Mouse (Mus musculus): Measurements from ENCODE around the gene Piezo1.

The Piezo1 gene

GRCm38 (mm10) chr8:122548331-122548730, 2.8 kb downstream of the Piezo1 start:
- in situ Hi-C loops (cut with MboI; ENCODE audit: unreplicated experiment in 2 of 2), result loop anchor here (5.0 kb wide), 2 partner anchors 46 to 106 kb away; partner anchors contain the start of gene Mvd (in 1 of the 2)

GRCm38 (mm10) chr8:122547815-122548214, 3.3 kb downstream of the Piezo1 start:
- in situ Hi-C loops (cut with MboI; ENCODE audit: unreplicated experiment in 2 of 2), result loop anchor here (5.0 kb wide), 2 partner anchors 46 to 106 kb away; partner anchors contain the start of gene Mvd (in 1 of the 2)

- in situ Hi-C loops (cut with MboI; ENCODE audit: unreplicated experiment in 2 of 2), result loop anchor here (5.0 kb wide), 2 partner anchors 45 to 105 kb away; partner anchors contain the start of gene Mvd (in 1 of the 2)
Observed at GRCm38 (mm10) chr8:122546811-122547453, 4.2 kb downstream of the Piezo1 start.

- in situ Hi-C loops (cut with MboI; ENCODE audit: unreplicated experiment in 2 of 2), result loop anchor here (5.0 kb wide), 2 partner anchors 44 to 104 kb away; partner anchors contain the start of gene Mvd (in 1 of the 2)
Observed at GRCm38 (mm10) chr8:122546066-122546755, 4.9 kb downstream of the Piezo1 start.

GRCm38 (mm10) chr8:122544138-122544537, 7.0 kb downstream of the Piezo1 start:
- in situ Hi-C loops (cut with MboI; ENCODE audit: unreplicated experiment in 2 of 2), result no loop called here

GRCm38 (mm10) chr8:122538310-122539076, 12.6 kb downstream of the Piezo1 start:
- in situ Hi-C loops (cut with MboI; ENCODE audit: unreplicated experiment in 2 of 2), result no loop called here

- in situ Hi-C loops (cut with MboI; ENCODE audit: unreplicated experiment in 2 of 2), result no loop called here
Observed at GRCm38 (mm10) chr8:122537812-122538211, 13.3 kb downstream of the Piezo1 start.

- in situ Hi-C loops (cut with MboI; ENCODE audit: unreplicated experiment in 2 of 2), result no loop called here
Observed at GRCm38 (mm10) chr8:122537033-122537432, 14.1 kb downstream of the Piezo1 start.

- in situ Hi-C loops (cut with MboI; ENCODE audit: unreplicated experiment in 2 of 2), result no loop called here
Observed at GRCm38 (mm10) chr8:122531312-122531711, 19.8 kb downstream of the Piezo1 start.

GRCm38 (mm10) chr8:122529159-122529558, 22.0 kb downstream of the Piezo1 start:
- in situ Hi-C loops (cut with MboI; ENCODE audit: unreplicated experiment in 2 of 2), result no loop called here

- in situ Hi-C loops (cut with MboI; ENCODE audit: unreplicated experiment in 2 of 2), result no loop called here
Observed at GRCm38 (mm10) chr8:122527937-122528336, 23.2 kb downstream of the Piezo1 start.

- in situ Hi-C loops (cut with MboI; ENCODE audit: unreplicated experiment in 2 of 2), result no loop called here
Observed at GRCm38 (mm10) chr8:122526526-122527170, 24.5 kb downstream of the Piezo1 start.

- in situ Hi-C loops (cut with MboI; ENCODE audit: unreplicated experiment in 2 of 2), result no loop called here
Observed at GRCm38 (mm10) chr8:122526084-122526483, 25.0 kb downstream of the Piezo1 start.

- in situ Hi-C loops (cut with MboI; ENCODE audit: unreplicated experiment in 2 of 2), result no loop called here
Observed at GRCm38 (mm10) chr8:122525004-122525403, 26.1 kb downstream of the Piezo1 start.

- in situ Hi-C loops (cut with MboI; ENCODE audit: unreplicated experiment in 2 of 2), result no loop called here
Observed at GRCm38 (mm10) chr8:122524506-122524905, 26.6 kb downstream of the Piezo1 start.

- in situ Hi-C loops (cut with MboI; ENCODE audit: unreplicated experiment in 2 of 2), result no loop called here
Observed at GRCm38 (mm10) chr8:122523652-122524360, 27.3 kb downstream of the Piezo1 start.

GRCm38 (mm10) chr8:122522796-122523651, 28.1 kb downstream of the Piezo1 start:
- in situ Hi-C loops (cut with MboI; ENCODE audit: unreplicated experiment in 2 of 2), result no loop called here

GRCm38 (mm10) chr8:122520611-122521010, 30.5 kb downstream of the Piezo1 start:
- in situ Hi-C loops (cut with MboI; ENCODE audit: unreplicated experiment in 2 of 2), result no loop called here

All from v-Abl transformed pro-B cells (cell line).